Mouse (Mus musculus): ENCODE measurements around the gene Arhgap6. TPM values are rescaled to one million over a fixed set of nuclear protein-coding genes. Genes with fewer than 3 reads are reported as not detected.

Gene Arhgap6
- polyA plus RNA-seq, 1 experiment from 2014 or later = 6.0 TPM

DNA sequence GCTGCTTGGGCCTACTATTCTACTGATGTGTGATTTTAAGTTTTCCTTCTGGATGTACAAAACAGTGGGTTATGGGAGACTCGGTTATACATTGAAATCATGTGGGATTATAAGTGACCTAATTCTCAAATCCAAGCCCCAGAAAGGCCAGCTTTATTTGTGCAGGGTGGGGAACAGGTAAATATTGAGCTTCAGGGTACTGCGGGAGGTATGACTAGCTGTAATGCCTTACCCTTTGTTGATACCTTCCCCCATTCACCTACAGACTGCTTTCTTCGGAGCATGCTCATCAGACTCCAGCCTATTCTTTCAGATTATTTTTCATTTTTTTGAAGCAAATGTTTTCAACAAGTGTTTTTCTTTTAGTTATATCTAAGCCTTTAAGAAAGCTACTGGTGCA lies 286.7 kb downstream of the Arhgap6 start:
- no peak overlapping the region for H3K27ac ChIP-seq
- H3K36me3 ChIP-seq = no peaks in the 10 kb centered on the region
- no peak overlapping the region for H3K4me3 ChIP-seq
- H3K4me2 ChIP-seq = no peak overlapping the region
- H3K4me1 ChIP-seq = no peaks in the 10 kb centered on the region
- no peak for ATAC-seq
- no peaks in the 10 kb centered on the region for H3K27me3 ChIP-seq (replicated peaks)
- H3K9me3 ChIP-seq (replicated peaks) = no peaks in the 10 kb centered on the region
- no peak overlapping the region for H3K9ac ChIP-seq
- WGBS (ENCODE audit: insufficient replicate concordance) = 66% methylated on average over 3 of the region's 3 CpGs

DNA sequence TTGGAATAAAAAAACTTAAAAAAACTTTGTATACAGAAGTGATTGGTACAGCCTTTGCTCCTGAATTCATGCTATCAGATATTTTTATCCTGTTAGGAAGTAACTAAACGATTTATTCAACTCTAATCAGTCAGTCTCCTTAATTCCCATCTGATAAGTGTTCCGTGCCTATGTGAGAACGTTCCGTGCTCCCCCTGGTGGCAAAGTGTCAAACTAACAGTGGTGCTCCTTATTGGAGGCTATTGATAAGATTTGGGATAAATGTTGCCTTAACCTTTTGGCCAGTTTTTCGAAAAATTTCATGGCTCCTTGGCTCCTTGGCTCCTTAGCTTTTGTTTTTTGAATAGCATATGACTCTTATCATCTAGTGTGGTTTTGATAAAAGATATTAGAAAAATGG lies 291.0 kb downstream of the Arhgap6 start:
- Histone ChIP-seq H3K4me1 (no peaks in the 10 kb centered on the region), H3K27me3 (replicated peaks) (no peaks in the 10 kb centered on the region), H3K4me2 (no peak overlapping the region), H3K27ac (no peak overlapping the region), H3K9ac (no peak overlapping the region), H3K36me3 (no peaks in the 10 kb centered on the region), H3K4me3 (no peak overlapping the region), H3K9me3 (replicated peaks) (no peaks in the 10 kb centered on the region)
- 3% methylated on average over 5 of the region's 5 CpGs for WGBS (ENCODE audit: insufficient replicate concordance)
- no peak for ATAC-seq

DNA sequence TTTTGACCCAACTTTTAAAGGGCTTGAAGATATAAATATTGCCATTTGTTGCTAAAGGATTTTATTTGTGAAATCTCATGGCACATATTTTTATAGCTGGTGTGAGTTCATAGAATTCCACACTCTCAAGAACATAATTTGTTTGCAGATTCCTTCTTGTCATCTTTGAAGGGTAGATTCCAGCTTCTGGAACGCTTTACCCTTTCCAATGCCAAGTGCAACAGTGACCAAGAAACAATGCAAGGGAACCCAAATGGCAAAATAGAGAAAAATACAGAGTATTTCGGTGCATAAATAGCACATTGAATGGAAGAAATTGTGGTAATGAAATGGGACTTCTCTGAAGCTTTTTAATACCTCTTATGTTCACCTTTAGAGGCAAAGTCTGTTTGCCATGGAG lies 294.3 kb downstream of the Arhgap6 start:
- Histone ChIP-seq H3K4me2 (no peak overlapping the region), H3K9me3 (replicated peaks) (no peaks in the 10 kb centered on the region)
- 64% methylated on average over 2 of the region's 2 CpGs for WGBS (ENCODE audit: insufficient replicate concordance)

DNA sequence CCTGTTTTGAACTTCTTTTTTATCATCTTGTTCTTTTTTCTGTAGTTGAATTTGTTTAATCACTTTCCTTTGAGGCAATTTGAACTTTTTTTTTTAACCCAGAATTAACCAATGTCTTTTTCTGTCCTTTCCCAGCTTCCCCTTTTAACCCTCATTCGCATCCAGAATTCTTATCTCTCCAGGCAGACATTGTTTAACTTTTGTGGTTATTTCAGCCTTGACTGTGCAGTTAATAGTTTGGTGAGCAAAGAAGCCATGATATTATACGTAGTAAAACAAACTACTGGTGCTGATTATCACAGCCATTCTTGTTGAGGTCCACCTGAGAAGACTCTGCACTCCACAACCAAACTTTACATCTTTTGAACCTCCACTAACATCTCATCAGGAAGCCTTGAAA lies 299.7 kb downstream of the Arhgap6 start:
- WGBS (ENCODE audit: insufficient replicate concordance) = 22% methylated on average over 2 of the region's 2 CpGs
- no peaks in the 10 kb centered on the region for H3K27me3 ChIP-seq (replicated peaks)
- H3K36me3 ChIP-seq = no peaks in the 10 kb centered on the region
- no peak overlapping the region for H3K9ac ChIP-seq
- no peaks in the 10 kb centered on the region for H3K9me3 ChIP-seq (replicated peaks)
- peaks cover 15% of the 10 kb centered on the region for H3K4me1 ChIP-seq
- peak; percentile 50 for ATAC-seq
- no peak overlapping the region for H3K4me3 ChIP-seq
- H3K27ac ChIP-seq = 0 out of 2 replicates have a peak overlapping the region, but pooled peaks have one; percentile 20
- H3K4me2 ChIP-seq = 0 out of 2 replicates have a peak overlapping the region, but pooled peaks have one; percentile 12

More for the DNA sequence above, 294.3 kb downstream of the Arhgap6 start:
- H3K4me1 ChIP-seq = peaks cover 4% of the 10 kb centered on the region; the same call in 1 of the 2 replicates
- no peak overlapping the region for H3K27ac ChIP-seq
- H3K9ac ChIP-seq = no peak overlapping the region
- H3K4me3 ChIP-seq = no peak overlapping the region
- ATAC-seq = no peak
- H3K27me3 ChIP-seq (replicated peaks) = no peaks in the 10 kb centered on the region
- no peaks in the 10 kb centered on the region for H3K36me3 ChIP-seq

DNA sequence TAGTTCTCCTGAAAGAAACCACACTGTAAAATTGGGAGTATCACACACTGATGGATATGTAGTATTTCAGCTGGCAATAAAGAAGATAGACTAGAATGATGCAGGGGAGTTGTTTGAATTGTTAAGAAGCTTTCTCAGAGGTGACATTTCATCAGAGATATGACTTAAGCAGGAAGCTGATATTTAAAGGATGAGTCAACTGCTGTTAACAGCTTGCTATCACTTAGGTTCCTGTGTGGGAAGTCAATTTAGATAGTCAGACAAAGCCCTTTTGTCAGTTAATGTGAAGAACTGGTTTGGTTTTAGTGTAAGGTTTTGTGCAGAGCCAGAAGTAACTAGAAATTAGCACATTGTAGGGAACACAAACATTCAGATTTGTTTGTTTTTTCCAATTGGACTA lies 300.7 kb downstream of the Arhgap6 start:
- Histone ChIP-seq H3K9me3 (replicated peaks) (no peaks in the 10 kb centered on the region), H3K27me3 (replicated peaks) (no peaks in the 10 kb centered on the region), H3K4me1 (peaks cover 15% of the 10 kb centered on the region), H3K4me3 (no peak overlapping the region), H3K27ac (peak overlapping the region; percentile 36; the same call in 1 of the 2 replicates), H3K4me2 (no peak overlapping the region), H3K36me3 (no peaks in the 10 kb centered on the region), H3K9ac (no peak overlapping the region)
- ATAC-seq = peak; percentile 69

DNA sequence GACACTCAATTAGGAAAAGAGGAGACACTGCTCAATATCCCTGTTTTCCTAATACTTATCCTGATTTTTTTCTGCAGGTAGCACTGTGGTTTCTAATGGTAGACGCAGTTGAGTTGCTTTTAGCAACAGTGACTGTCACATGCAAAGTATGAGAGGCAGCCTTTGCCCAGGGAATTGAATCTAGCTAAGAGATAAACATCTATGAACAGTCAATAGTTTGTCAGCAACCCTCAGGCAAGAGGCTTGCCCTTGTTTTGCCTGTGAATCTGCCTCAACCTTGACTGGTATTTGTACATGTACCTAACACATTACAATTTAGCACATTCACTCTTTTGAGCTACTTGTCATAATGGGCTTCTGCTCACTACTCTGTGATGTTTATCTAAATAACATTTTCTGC lies 307.8 kb downstream of the Arhgap6 start:
- no peak overlapping the region for H3K9ac ChIP-seq
- no peaks in the 10 kb centered on the region for H3K9me3 ChIP-seq (replicated peaks)
- peaks cover 22% of the 10 kb centered on the region for H3K4me1 ChIP-seq
- H3K4me3 ChIP-seq = no peak overlapping the region
- H3K36me3 ChIP-seq = no peaks in the 10 kb centered on the region
- no peak overlapping the region for H3K27ac ChIP-seq
- no peak for ATAC-seq
- no peak overlapping the region for H3K4me2 ChIP-seq
- 32% methylated on average over 1 of the region's 1 CpGs for WGBS (ENCODE audit: insufficient replicate concordance)
- H3K27me3 ChIP-seq (replicated peaks) = no peaks in the 10 kb centered on the region

DNA sequence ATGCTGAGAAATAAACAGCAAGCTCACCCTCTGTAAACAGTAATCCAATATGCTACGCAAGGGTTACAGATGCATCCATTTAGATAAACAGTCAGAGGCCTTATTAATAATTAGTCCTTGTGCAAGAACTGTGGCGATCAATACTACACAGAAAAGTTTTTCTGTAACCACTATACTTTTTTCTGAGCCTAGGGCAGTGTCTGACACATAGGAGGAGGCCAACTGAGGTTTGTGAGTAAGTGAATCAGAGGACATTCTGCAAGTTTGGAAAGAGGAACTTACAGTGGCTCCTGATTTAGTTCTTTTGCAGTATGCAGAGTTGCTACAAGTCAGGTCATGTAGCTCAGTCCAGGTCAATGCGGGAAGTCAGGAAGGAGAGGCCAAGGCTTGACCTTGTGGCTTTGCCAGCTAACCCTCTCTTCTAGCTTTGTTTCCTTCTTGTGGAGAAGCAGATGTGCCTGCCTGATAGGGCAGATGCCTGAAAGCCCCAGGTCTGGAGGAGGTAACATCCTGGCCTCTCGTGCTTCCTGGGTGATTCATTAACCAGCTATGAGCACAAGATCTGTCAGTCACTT lies 311.2 kb downstream of the Arhgap6 start:
- Histone ChIP-seq H3K27ac (peak overlapping the region; percentile 80), H3K4me1 (peaks cover 28% of the 10 kb centered on the region), H3K27me3 (replicated peaks) (no peaks in the 10 kb centered on the region), H3K9ac (no peak overlapping the region), H3K4me3 (0 out of 2 replicates have a peak overlapping the region, but pooled peaks have one; percentile 2), H3K36me3 (no peaks in the 10 kb centered on the region), H3K4me2 (peak overlapping the region; percentile 37), H3K9me3 (replicated peaks) (no peaks in the 10 kb centered on the region)
- ATAC-seq = peak; percentile 91
- 25% methylated on average over 4 of the region's 4 CpGs for WGBS (ENCODE audit: insufficient replicate concordance)

DNA sequence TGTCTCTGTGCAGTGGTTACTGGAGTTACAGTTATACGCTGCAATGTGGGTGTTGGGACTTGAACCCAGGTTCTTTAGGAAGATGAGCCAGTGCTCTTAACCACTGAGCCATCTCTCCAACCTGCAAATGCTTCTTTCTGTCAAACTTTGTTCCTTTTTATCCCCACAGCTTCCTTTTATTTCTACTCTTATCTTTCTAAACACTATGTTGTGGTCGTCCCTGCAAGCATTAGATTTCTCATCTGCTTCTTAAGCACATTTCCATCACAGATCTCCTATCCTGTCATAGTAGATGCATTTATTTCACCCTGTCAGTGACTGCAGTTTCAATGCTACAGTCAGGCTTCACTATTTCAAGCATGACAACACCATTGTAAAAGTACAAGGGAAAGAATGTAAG lies 312.5 kb downstream of the Arhgap6 start:
- Histone ChIP-seq H3K4me2 (peak overlapping the region; percentile 41), H3K4me1 (peaks cover 28% of the 10 kb centered on the region), H3K9me3 (replicated peaks) (no peaks in the 10 kb centered on the region), H3K36me3 (no peaks in the 10 kb centered on the region), H3K27me3 (replicated peaks) (no peaks in the 10 kb centered on the region), H3K9ac (0 out of 2 replicates have a peak overlapping the region, but pooled peaks have one; percentile 12), H3K27ac (peak overlapping the region; percentile 67), H3K4me3 (no peak overlapping the region)
- WGBS (ENCODE audit: insufficient replicate concordance) = 31% methylated on average over 2 of the region's 2 CpGs
- ATAC-seq = peak; percentile 77

DNA sequence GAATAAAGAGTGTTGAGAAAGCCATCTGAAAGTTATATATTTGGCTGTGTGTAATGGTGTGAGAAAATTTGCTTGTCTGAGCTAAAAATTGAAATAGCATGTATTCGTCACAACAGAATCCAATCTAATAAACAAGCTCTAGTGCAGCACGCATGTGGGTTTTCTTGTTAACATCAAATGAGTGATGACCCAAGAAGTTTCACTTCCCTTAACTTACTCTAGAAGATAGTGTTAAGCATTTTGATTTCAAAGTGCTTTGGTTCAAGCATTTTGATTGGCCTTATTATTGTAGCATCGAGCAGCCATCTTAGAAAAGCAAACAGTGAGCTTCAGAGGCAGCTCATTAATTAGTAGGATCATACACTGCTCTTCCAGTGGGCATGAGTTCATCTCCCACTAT lies 315.1 kb downstream of the Arhgap6 start:
- WGBS (ENCODE audit: insufficient replicate concordance) = 77% methylated on average over 3 of the region's 3 CpGs
- H3K4me1 ChIP-seq = peaks cover 23% of the 10 kb centered on the region
- no peak for ATAC-seq
- no peaks in the 10 kb centered on the region for H3K9me3 ChIP-seq (replicated peaks)
- no peak overlapping the region for H3K27ac ChIP-seq
- H3K9ac ChIP-seq = no peak overlapping the region
- H3K4me3 ChIP-seq = no peak overlapping the region
- no peak overlapping the region for H3K4me2 ChIP-seq
- H3K27me3 ChIP-seq (replicated peaks) = no peaks in the 10 kb centered on the region
- no peaks in the 10 kb centered on the region for H3K36me3 ChIP-seq

DNA sequence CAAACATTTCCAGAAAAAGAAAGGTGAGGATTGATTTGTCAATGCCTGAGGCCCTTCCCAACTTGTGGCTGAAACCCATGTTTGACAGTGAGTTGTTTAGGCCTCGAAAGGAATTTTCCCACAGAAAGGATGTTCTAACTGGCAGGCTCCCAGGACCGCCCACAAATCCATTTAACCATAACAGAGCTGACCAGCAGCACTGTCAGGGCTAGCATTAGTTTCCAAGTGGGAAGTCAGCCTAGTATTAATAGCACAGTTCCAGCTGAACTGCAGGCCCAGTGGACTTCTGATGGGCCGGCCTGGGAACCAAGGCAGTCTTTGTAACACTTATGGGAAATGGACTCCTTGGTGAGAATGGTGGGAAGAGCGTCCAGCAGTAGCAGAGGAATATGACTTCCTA lies 317.8 kb downstream of the Arhgap6 start:
- Histone ChIP-seq H3K36me3 (no peaks in the 10 kb centered on the region), H3K9ac (no peak overlapping the region), H3K27ac (no peak overlapping the region), H3K4me3 (no peak overlapping the region), H3K4me2 (no peak overlapping the region), H3K9me3 (replicated peaks) (no peaks in the 10 kb centered on the region), H3K4me1 (peaks cover 6% of the 10 kb centered on the region; the same call in 1 of the 2 replicates), H3K27me3 (replicated peaks) (no peaks in the 10 kb centered on the region)
- WGBS (ENCODE audit: insufficient replicate concordance) = 69% methylated on average over 4 of the region's 4 CpGs
- ATAC-seq = no peak

DNA sequence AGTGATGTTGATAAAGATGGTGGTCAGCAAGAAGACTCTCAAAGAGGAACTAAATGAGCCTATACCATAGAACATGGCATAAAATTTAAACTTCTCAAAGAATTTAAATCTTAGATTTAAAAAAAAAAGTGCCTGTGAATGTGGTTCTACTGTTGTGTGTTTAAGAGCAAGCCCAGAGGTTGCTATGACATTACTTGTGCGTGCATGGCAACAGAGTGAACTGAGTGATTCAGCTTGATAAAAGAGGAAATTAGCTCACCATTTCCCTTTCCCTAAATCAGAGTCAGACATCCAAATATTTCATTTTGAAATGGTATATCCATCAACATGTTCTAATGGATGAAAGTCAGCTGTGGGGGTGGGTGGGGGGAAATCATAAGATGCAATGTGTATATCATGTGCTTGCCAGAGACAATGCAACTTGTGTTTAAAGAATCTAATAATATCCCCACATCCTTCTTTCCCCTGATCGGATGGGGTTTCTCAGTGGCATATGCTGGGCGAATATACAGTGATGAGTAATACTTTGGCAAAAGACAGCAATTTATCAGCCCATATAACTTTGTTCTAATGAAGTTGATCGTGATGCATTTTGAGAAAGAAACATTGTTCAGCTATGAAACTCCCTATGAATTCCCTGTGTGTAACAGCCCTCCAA lies 328.3 kb downstream of the Arhgap6 start:
- 49% methylated on average over 4 of the region's 4 CpGs for WGBS (ENCODE audit: insufficient replicate concordance)
- no peaks in the 10 kb centered on the region for H3K36me3 ChIP-seq
- no peak overlapping the region for H3K27ac ChIP-seq
- no peak overlapping the region for H3K9ac ChIP-seq
- H3K4me2 ChIP-seq = no peak overlapping the region
- no peaks in the 10 kb centered on the region for H3K9me3 ChIP-seq (replicated peaks)
- no peaks in the 10 kb centered on the region for H3K27me3 ChIP-seq (replicated peaks)
- ATAC-seq = no peak
- no peaks in the 10 kb centered on the region for H3K4me1 ChIP-seq
- no peak overlapping the region for H3K4me3 ChIP-seq

DNA sequence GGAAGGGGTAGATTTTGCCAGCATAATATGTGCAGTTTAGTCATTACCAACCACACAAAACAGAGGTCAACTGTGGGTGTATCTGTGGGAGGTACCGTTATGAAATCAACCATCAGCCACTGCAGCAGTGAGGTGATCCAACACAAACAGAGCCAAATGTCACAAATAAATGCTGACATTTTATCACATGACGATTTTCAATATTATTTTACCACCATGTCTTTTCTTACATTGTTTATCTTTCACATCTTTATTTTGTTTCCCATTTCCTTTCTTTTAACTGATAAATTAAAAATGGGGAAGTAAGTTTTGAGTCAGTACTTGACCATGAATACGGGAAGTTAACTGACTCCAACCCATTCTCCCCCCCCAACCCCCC lies 328.9 kb downstream of the Arhgap6 start:
- H3K27ac ChIP-seq = no peak overlapping the region
- no peaks in the 10 kb centered on the region for H3K9me3 ChIP-seq (replicated peaks)
- no peak overlapping the region for H3K9ac ChIP-seq
- H3K4me2 ChIP-seq = no peak overlapping the region
- H3K4me3 ChIP-seq = no peak overlapping the region
- no peaks in the 10 kb centered on the region for H3K4me1 ChIP-seq
- no peak for ATAC-seq
- H3K27me3 ChIP-seq (replicated peaks) = no peaks in the 10 kb centered on the region
- H3K36me3 ChIP-seq = no peaks in the 10 kb centered on the region
- WGBS (ENCODE audit: insufficient replicate concordance) = 27% methylated on average over 3 of the region's 3 CpGs

Data from liver, embryonic 12.5 days (tissue).